Mouse (Mus musculus) effector memory CD4-positive, alpha-beta T cell, adult 5 months (primary cell): ENCODE results near the gene Gm15262. TPM values are rescaled to one million over a fixed set of nuclear protein-coding genes. Genes with fewer than 3 reads are reported as not detected.

Experiments used
- polyA plus RNA-seq: library from polyadenylated mRNA; unstranded; fragments of 100-300 nt; shearing (Covaris generic); gene quantifications from one replicate; pipeline ENCODE4 v1.2.1, GENCODE M21; 2017

Gene Gm15262
- polyA plus RNA-seq = not detected

GRCm38 (mm10) chrX:161287156-161287555 lies at the start of gene Gm15262:
TSS of gene Gm15262 (plus strand) at chrX:161287456.

Other genes with a start within 250 kb of the Gm15262 start
- gene Scml2, start 170.3 kb upstream of the Gm15262 start, polyA plus RNA-seq = 0.09 TPM